Mouse (Mus musculus) limb, embryonic 15.5 days (tissue): ENCODE results near the gene Rbp1. TPM values are rescaled to one million over a fixed set of nuclear protein-coding genes. Genes with fewer than 3 reads are reported as not detected.
A peak's percentile ranks its signal among the peaks of the same experiment; 100 is the strongest.

Source experiments
- ATAC-seq: fragments of 200-750 bp; cut with Nextera tagmentation; 2 replicates; pipeline ENCODE4 v1.8.0; 2017; ENCODE audit warnings: low read depth, moderate TSS enrichment; ENCODE audit not compliant: insufficient number of reproducible peaks, low FRiP score, low TSS enrichment
- H3K27ac ChIP-seq: fragments of 300-500 bp; sonication (generic); 2 replicates; pipeline ENCODE4 v1.5.1; 2015; ENCODE audit warnings: moderate library complexity, mild to moderate bottlenecking, inconsistent platforms
- H3K27me3 ChIP-seq: fragments of 300-500 bp; sonication (generic); 2 replicates; pipeline ENCODE4 v1.6.1; 2015; ENCODE audit warnings: inconsistent platforms
- H3K36me3 ChIP-seq: fragments of 300-500 bp; sonication (generic); 2 replicates; pipeline ENCODE4 v1.6.1; 2015; ENCODE audit warnings: inconsistent platforms
- H3K4me1 ChIP-seq: fragments of 300-500 bp; sonication (generic); 2 replicates; pipeline ENCODE4 v1.6.1; 2015; ENCODE audit warnings: inconsistent platforms
- H3K4me2 ChIP-seq: fragments of 300-500 bp; sonication (generic); 2 replicates; pipeline ENCODE4 v1.6.1; 2015; ENCODE audit warnings: mild to moderate bottlenecking, inconsistent platforms
- H3K4me3 ChIP-seq: fragments of 300-500 bp; sonication (generic); 2 replicates; pipeline ENCODE4 v1.5.1; 2015; ENCODE audit warnings: mild to moderate bottlenecking, inconsistent platforms
- H3K9ac ChIP-seq: fragments of 300-500 bp; sonication (generic); 2 replicates; pipeline ENCODE4 v1.6.1; 2015; ENCODE audit warnings: inconsistent platforms
- H3K9me3 ChIP-seq: fragments of 300-500 bp; sonication (generic); 2 replicates; pipeline ENCODE4 v1.6.1; 2016; ENCODE audit warnings: inconsistent platforms
- WGBS: fragments of 180-500 bp; shearing (Covaris S2); methylation state at CpG from one replicate; pipeline ENCODE4 v1.1.7; 2015; 5-methylcytosine and 5-hydroxymethylcytosine counted together
- polyA plus RNA-seq: library from polyadenylated mRNA; unstranded; fragments of >200 nt; fragmentation: Nextera tagmentation; extraction: Ambion mirVana; gene quantifications from 2 replicates; pipeline ENCODE4 v1.2.1, GENCODE M21; 2015

The Rbp1 gene
- polyA plus RNA-seq, 1 experiment from 2014 or later: 34.5 TPM

DNA sequence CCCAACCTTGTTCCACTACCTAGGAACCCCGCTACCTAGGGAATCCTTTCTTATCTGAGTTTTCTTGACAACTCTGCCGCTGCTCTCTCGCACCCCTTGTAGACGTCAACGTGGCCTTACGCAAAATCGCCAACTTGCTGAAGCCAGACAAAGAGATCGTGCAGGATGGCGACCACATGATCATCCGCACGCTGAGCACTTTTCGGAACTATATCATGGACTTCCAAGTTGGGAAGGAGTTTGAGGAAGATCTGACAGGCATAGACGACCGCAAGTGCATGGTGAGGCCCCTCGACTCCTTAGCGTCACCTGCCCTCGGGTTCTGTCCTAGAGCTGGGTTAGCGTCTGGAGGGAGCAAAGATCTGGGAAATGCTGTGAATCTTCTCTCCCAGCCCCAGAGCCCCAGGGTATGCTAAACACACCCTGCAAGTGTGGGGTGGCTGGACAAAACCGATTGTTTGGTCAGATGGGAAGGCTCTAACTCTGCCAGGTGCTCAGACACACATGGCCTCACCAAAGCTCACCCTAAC, 2.7 kb downstream of the Rbp1 start:
- no peak overlapping the region for H3K27ac ChIP-seq
- no peaks in the 10 kb centered on the region for H3K36me3 ChIP-seq
- ATAC-seq: no peak
- 11% methylated on average over 19 of the region's 19 CpGs for WGBS
- peak overlapping the region; percentile 58 for H3K4me3 ChIP-seq
- H3K4me2 ChIP-seq: peak overlapping the region; percentile 82
- peaks cover 45% of the 10 kb centered on the region for H3K4me1 ChIP-seq
- H3K9me3 ChIP-seq: no peaks in the 10 kb centered on the region
- H3K27me3 ChIP-seq: 0 out of 2 replicates have a peak, but pooled peaks cover 2% of the 10 kb centered on the region
- no peak overlapping the region for H3K9ac ChIP-seq

DNA sequence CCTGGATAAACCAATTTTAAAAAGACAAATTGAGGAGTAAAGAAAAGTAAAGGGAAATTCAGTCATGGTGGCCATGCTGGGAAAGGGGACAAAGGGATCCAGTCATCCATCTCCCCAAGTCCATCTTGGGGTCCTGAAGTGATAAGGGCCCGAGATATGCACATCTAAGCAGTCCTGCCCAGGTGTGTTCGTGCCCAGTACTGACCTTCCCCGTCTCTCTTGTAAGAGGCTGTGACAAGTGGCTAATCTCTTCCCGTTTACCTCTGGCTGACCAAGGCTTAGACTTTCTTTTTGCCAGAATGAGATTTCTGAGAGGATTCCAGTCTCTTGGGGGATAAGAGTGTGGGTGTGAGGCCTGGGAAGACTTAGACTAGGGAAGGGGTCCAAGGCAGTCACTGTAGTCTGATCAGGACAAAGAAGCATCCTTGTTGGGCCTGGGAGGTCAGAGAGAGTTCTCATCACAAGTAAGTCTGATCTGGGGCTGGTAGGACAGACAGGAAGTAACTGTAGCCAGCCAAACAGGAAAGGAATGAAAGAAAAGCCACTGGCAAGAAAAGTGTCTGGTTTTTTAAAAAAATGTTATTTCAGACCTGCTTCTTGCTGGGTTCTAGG, 5.3 kb downstream of the Rbp1 start:
- H3K4me3 ChIP-seq: no peak overlapping the region
- 82% methylated on average over 4 of the region's 4 CpGs for WGBS
- H3K4me1 ChIP-seq: peaks cover 52% of the 10 kb centered on the region

GRCm38 (mm10) chr9:98428783-98429182, 6.0 kb downstream of the Rbp1 start:
- Histone ChIP-seq H3K27me3 (0 out of 2 replicates have a peak, but pooled peaks cover 2% of the 10 kb centered on the region), H3K9me3 (no peaks in the 10 kb centered on the region), H3K4me2 (no peak overlapping the region), H3K4me1 (peaks cover 52% of the 10 kb centered on the region), H3K9ac (no peak overlapping the region), H3K36me3 (no peaks in the 10 kb centered on the region), H3K27ac (no peak overlapping the region), H3K4me3 (no peak overlapping the region)
- WGBS: 68% methylated on average over 8 of the region's 8 CpGs
- ATAC-seq: no peak

More for the DNA sequence above, 5.3 kb downstream of the Rbp1 start:
- H3K27me3 ChIP-seq: 0 out of 2 replicates have a peak, but pooled peaks cover 2% of the 10 kb centered on the region
- H3K27ac ChIP-seq: no peak overlapping the region
- H3K4me2 ChIP-seq: no peak overlapping the region
- ATAC-seq: no peak
- no peaks in the 10 kb centered on the region for H3K9me3 ChIP-seq
- no peak overlapping the region for H3K9ac ChIP-seq
- no peaks in the 10 kb centered on the region for H3K36me3 ChIP-seq

- 23% methylated on average over 7 of the region's 7 CpGs for WGBS
- Histone ChIP-seq H3K27me3 (0 out of 2 replicates have a peak, but pooled peaks cover 1% of the 10 kb centered on the region), H3K9me3 (no peaks in the 10 kb centered on the region), H3K4me3 (no peak overlapping the region), H3K9ac (no peak overlapping the region), H3K4me1 (peaks cover 47% of the 10 kb centered on the region), H3K36me3 (0 out of 2 replicates have a peak, but pooled peaks cover 3% of the 10 kb centered on the region), H3K27ac (peak overlapping the region; percentile 44), H3K4me2 (peak overlapping the region; percentile 10; the same call in 1 of the 2 replicates)
- ATAC-seq: 0 out of 2 replicates have a peak, but pooled peaks have one; percentile 37
Measured at GRCm38 (mm10) chr9:98429806-98430205, 7.0 kb downstream of the Rbp1 start.

DNA sequence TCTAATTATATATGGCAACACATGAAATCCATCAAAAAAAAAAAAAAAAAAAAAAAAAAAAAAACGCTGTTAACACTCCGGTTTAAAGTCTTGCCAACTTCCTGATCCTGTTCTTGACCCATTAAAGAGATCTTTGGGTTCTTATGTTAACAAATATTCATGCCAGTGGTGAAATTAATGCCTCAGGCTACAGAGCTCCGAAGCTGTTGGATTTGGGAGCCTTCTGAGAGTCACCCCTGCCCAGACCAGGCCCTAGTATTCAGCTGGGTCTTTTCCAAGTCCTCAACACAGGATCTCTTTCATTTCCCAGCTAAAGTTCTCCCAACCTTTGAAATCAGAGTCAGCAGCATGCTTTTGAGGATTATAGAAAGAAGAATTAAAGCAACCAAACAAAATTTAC, 7.8 kb downstream of the Rbp1 start:
- H3K9ac ChIP-seq: no peak overlapping the region
- H3K36me3 ChIP-seq: 0 out of 2 replicates have a peak, but pooled peaks cover 3% of the 10 kb centered on the region
- no peak for ATAC-seq
- H3K4me1 ChIP-seq: peaks cover 41% of the 10 kb centered on the region
- H3K27ac ChIP-seq: no peak overlapping the region
- H3K27me3 ChIP-seq: no peaks in the 10 kb centered on the region
- no peaks in the 10 kb centered on the region for H3K9me3 ChIP-seq
- no peak overlapping the region for H3K4me2 ChIP-seq
- H3K4me3 ChIP-seq: no peak overlapping the region
- 26% methylated on average over 3 of the region's 3 CpGs for WGBS

- Histone ChIP-seq H3K4me3 (no peak overlapping the region), H3K27ac (no peak overlapping the region), H3K4me2 (no peak overlapping the region), H3K9ac (no peak overlapping the region), H3K9me3 (no peaks in the 10 kb centered on the region), H3K4me1 (peaks cover 30% of the 10 kb centered on the region), H3K36me3 (0 out of 2 replicates have a peak, but pooled peaks cover 3% of the 10 kb centered on the region), H3K27me3 (no peaks in the 10 kb centered on the region)
- 72% methylated on average over 2 of the region's 2 CpGs for WGBS
- no peak for ATAC-seq
Measured at GRCm38 (mm10) chr9:98433021-98433420, 10.3 kb downstream of the Rbp1 start.

DNA sequence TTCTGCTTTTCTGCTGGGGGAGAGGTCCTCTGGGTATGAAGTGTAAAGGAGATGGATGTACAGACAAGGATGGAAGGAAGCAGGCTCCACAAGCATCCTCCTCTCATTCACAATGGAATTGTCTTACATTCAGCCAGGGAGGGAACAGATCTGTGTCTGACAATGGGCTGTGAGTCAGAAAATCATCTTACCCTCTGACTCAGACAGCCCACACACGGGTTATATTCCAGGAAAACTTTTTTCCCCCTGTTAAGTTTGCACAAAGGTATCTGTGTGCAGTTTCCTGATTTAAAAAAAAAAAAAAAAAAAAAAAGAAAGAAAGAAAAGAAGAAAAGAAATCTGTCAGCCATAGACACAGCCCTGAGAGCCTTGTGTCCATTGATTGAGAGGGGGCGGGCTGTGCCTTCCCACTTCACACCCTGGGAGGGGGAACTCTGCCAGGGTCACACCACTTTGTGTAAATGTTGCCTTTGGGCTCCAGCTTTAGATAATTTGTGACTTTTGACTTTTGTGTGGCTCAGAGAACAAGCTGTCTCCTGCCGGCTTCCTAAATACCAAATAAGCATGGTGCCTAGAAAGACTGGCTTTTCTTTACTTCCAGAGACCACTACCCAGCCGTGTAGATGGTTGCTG, 11.3 kb downstream of the Rbp1 start:
- H3K27me3 ChIP-seq: no peaks in the 10 kb centered on the region
- H3K9me3 ChIP-seq: no peaks in the 10 kb centered on the region
- peaks cover 20% of the 10 kb centered on the region for H3K4me1 ChIP-seq
- H3K36me3 ChIP-seq: 0 out of 2 replicates have a peak, but pooled peaks cover 3% of the 10 kb centered on the region
- no peak for ATAC-seq
- H3K9ac ChIP-seq: no peak overlapping the region
- H3K4me2 ChIP-seq: no peak overlapping the region
- 39% methylated on average over 4 of the region's 4 CpGs for WGBS
- no peak overlapping the region for H3K27ac ChIP-seq
- H3K4me3 ChIP-seq: no peak overlapping the region

- Histone ChIP-seq H3K27ac (no peak overlapping the region), H3K36me3 (0 out of 2 replicates have a peak, but pooled peaks cover 3% of the 10 kb centered on the region), H3K9ac (no peak overlapping the region), H3K4me2 (no peak overlapping the region), H3K4me3 (no peak overlapping the region), H3K4me1 (no peaks in the 10 kb centered on the region), H3K27me3 (no peaks in the 10 kb centered on the region), H3K9me3 (no peaks in the 10 kb centered on the region)
- ATAC-seq: no peak
- 83% methylated on average over 4 of the region's 4 CpGs for WGBS
Measured at GRCm38 (mm10) chr9:98437819-98438218, 15.1 kb downstream of the Rbp1 start.

GRCm38 (mm10) chr9:98439091-98439490, 16.3 kb downstream of the Rbp1 start:
- no peaks in the 10 kb centered on the region for H3K4me1 ChIP-seq
- 80% methylated on average over 3 of the region's 3 CpGs for WGBS
- 0 out of 2 replicates have a peak, but pooled peaks cover 3% of the 10 kb centered on the region for H3K36me3 ChIP-seq
- H3K27ac ChIP-seq: no peak overlapping the region
- H3K27me3 ChIP-seq: no peaks in the 10 kb centered on the region
- H3K9ac ChIP-seq: no peak overlapping the region
- H3K9me3 ChIP-seq: no peaks in the 10 kb centered on the region
- H3K4me3 ChIP-seq: no peak overlapping the region
- H3K4me2 ChIP-seq: no peak overlapping the region
- ATAC-seq: no peak

DNA sequence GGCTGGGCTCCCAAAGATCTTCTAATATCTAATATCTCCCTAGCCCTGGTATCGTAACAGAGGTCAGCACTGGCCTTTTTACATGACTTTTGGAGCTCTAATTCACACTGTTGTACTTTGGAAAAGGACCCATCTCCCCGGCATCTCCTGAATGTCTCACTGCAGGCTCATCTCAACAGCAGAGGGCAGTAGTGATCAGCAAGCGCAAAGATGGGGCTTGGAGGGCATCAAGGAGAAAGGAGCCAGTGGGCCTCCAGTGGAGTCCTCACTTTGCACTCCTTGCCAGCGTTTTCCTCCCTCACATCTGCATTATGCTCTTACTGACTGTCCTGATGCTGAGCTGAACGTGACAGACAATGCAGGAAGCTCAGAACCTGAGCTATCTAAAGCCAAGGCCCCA, 19.9 kb downstream of the Rbp1 start:
- ATAC-seq: no peak
- Histone ChIP-seq H3K4me1 (peaks cover 4% of the 10 kb centered on the region), H3K27me3 (no peaks in the 10 kb centered on the region), H3K9ac (no peak overlapping the region), H3K27ac (no peak overlapping the region), H3K4me3 (no peak overlapping the region), H3K36me3 (peaks cover 18% of the 10 kb centered on the region; the same call in 1 of the 2 replicates), H3K4me2 (no peak overlapping the region), H3K9me3 (no peaks in the 10 kb centered on the region)
- 54% methylated on average over 5 of the region's 5 CpGs for WGBS

- 83% methylated on average over 9 of the region's 9 CpGs for WGBS
- no peak for ATAC-seq
- H3K4me2 ChIP-seq: no peak overlapping the region
- H3K4me3 ChIP-seq: no peak overlapping the region
- peaks cover 6% of the 10 kb centered on the region for H3K4me1 ChIP-seq
- no peak overlapping the region for H3K9ac ChIP-seq
- H3K27ac ChIP-seq: no peak overlapping the region
- peaks cover 18% of the 10 kb centered on the region; the same call in 1 of the 2 replicates for H3K36me3 ChIP-seq
- no peaks in the 10 kb centered on the region for H3K9me3 ChIP-seq
- H3K27me3 ChIP-seq: no peaks in the 10 kb centered on the region
Measured at GRCm38 (mm10) chr9:98445359-98446149, 22.8 kb downstream of the Rbp1 start.
